Mouse (Mus musculus): ENCODE measurements at regions not wholly inside any gene's neighbourhood (a gene's known extent, or its start where the extent isn't known, plus 50 kb on each side); places are given as distances from the start of the nearest gene placed in this dataset.

DNA sequence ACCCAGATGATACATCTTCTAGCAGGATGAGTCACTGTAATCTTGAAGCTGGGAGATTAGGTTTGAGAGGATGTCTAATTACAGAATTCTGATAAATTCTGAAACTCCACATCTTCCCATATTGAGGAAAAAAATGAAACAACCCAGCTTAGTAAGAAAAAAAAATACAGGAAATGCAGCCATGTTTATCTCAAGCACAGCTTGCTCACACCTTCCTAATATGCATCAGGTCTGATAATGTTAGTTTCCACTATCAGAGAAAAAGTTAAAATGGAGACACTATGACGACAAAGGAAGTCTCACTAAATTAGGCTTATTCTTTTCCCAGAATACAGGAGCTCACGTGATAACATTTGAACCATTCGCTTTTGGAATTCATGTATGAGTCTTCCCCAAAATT, 111.4 kb upstream of the Thumpd2 start:
- no peaks in the 10 kb centered on the region for H3K27me3 ChIP-seq (ENCODE audit: control insufficient read depth, insufficient read depth, low read length)
- DNase-seq (ENCODE audit: low spot score) (no peak), ATAC-seq (replicated peaks; ENCODE audit: insufficient number of reproducible peaks, low FRiP score, low TSS enrichment, low read depth) (no peak)
- H3K9ac ChIP-seq (replicated peaks; ENCODE audit: low read length), result no peak overlapping the region
- H3K36me3 ChIP-seq (replicated peaks; ENCODE audit: control insufficient read depth, insufficient read depth, low read depth, low read length), result no peaks in the 10 kb centered on the region
- H3K27ac ChIP-seq (replicated peaks; ENCODE audit: low read depth, low read length), result no peak overlapping the region
- H3K4me2 ChIP-seq (ENCODE audit: low read depth, low read length), result no peak overlapping the region
- no peak overlapping the region for H3K4me3 ChIP-seq (ENCODE audit: low read depth, low read length)
- no peaks in the 10 kb centered on the region for H3K4me1 ChIP-seq (ENCODE audit: control insufficient read depth, insufficient read depth, low read length)
- 89% methylated on average over 3 of the region's 3 CpGs for WGBS
- H3K9me3 ChIP-seq (replicated peaks; ENCODE audit: control insufficient read depth, low read length), result no peaks in the 10 kb centered on the region

DNA sequence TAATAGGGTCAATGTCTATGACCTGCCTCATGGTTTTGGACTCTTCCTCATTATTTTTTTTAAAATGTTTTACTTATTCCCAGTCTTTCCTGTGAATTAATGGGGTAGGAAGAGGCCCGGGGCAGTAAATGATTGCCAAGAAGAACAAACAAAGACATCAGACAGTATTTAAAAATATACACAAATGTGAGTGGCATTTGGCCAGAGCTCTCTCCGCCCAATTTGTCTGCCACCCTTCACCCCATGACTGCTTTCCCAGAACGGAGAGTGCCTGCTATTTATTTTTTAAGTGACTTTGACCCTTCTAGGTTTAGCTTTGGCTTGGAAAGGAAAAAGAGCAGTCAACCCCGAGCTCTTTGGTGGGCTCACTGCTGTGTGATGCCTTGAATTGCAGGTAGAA, 111.0 kb upstream of the Thumpd2 start:
- Histone ChIP-seq H3K9ac (replicated peaks; ENCODE audit: low read length) (no peak overlapping the region), H3K9me3 (replicated peaks; ENCODE audit: control insufficient read depth, low read length) (no peaks in the 10 kb centered on the region), H3K27me3 (ENCODE audit: control insufficient read depth, insufficient read depth, low read length) (no peaks in the 10 kb centered on the region), H3K4me3 (ENCODE audit: low read depth, low read length) (no peak overlapping the region), H3K4me1 (ENCODE audit: control insufficient read depth, insufficient read depth, low read length) (no peaks in the 10 kb centered on the region), H3K27ac (replicated peaks; ENCODE audit: low read depth, low read length) (no peak overlapping the region), H3K36me3 (replicated peaks; ENCODE audit: control insufficient read depth, insufficient read depth, low read depth, low read length) (no peaks in the 10 kb centered on the region), H3K4me2 (ENCODE audit: low read depth, low read length) (no peak overlapping the region)
- DNase-seq (ENCODE audit: low spot score) (no peak), ATAC-seq (replicated peaks; ENCODE audit: insufficient number of reproducible peaks, low FRiP score, low TSS enrichment, low read depth) (no peak)
- WGBS, result 61% methylated on average over 4 of the region's 4 CpGs

DNA sequence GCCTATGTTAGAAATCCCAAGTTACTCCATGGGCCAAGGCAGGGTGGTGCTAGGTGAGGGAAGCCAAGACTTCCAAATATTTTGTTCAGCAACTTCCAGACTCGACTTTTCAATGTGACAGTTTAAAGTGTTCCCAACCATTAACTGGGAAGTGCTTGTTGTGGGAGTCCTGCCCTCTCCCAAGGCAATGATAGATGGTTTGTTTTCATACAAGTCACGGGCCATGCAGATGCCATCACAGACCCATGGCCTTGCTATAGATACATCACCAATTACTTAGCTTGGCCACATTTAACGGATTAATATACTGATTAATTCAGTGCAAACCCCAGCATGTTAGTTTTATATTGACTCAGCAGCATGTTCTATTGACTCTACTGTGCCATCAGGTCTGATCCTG, 108.1 kb upstream of the Thumpd2 start:
- Histone ChIP-seq H3K27ac (replicated peaks; ENCODE audit: low read depth, low read length) (no peak overlapping the region), H3K36me3 (replicated peaks; ENCODE audit: control insufficient read depth, insufficient read depth, low read depth, low read length) (no peaks in the 10 kb centered on the region), H3K27me3 (ENCODE audit: control insufficient read depth, insufficient read depth, low read length) (no peaks in the 10 kb centered on the region), H3K4me2 (ENCODE audit: low read depth, low read length) (no peak overlapping the region), H3K4me1 (ENCODE audit: control insufficient read depth, insufficient read depth, low read length) (no peaks in the 10 kb centered on the region), H3K4me3 (ENCODE audit: low read depth, low read length) (no peak overlapping the region), H3K9ac (replicated peaks; ENCODE audit: low read length) (no peak overlapping the region), H3K9me3 (replicated peaks; ENCODE audit: control insufficient read depth, low read length) (no peaks in the 10 kb centered on the region)
- ATAC-seq (replicated peaks; ENCODE audit: insufficient number of reproducible peaks, low FRiP score, low TSS enrichment, low read depth), result no peak
- DNase-seq (ENCODE audit: low spot score), result no peak
- 81% methylated on average over 3 of the region's 3 CpGs for WGBS

DNA sequence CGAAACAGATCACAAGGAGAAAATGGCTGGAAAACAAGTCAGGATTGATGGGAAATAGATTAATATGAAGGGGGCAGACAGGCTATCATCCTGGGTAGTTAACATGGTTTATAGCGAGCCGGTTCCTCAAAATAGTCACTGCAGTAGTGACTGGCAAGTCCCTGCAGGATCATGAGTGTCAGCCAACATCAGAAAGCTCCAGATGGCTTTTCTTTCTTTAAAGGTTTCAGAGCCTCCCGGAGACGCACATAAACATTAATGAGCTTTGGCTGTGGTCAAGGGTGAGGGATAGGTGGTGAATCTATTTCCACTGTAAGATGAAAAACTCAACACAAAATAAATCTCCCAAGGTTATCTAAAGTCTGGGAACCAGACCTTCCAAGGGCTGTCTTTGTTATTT, 104.2 kb upstream of the Thumpd2 start:
- H3K4me3 ChIP-seq (ENCODE audit: low read depth, low read length), result no peak overlapping the region
- H3K27ac ChIP-seq (replicated peaks; ENCODE audit: low read depth, low read length), result no peak overlapping the region
- no peaks in the 10 kb centered on the region for H3K9me3 ChIP-seq (replicated peaks; ENCODE audit: control insufficient read depth, low read length)
- H3K4me2 ChIP-seq (ENCODE audit: low read depth, low read length), result no peak overlapping the region
- no peaks in the 10 kb centered on the region for H3K4me1 ChIP-seq (ENCODE audit: control insufficient read depth, insufficient read depth, low read length)
- no peak overlapping the region for H3K9ac ChIP-seq (replicated peaks; ENCODE audit: low read length)
- no peaks in the 10 kb centered on the region for H3K36me3 ChIP-seq (replicated peaks; ENCODE audit: control insufficient read depth, insufficient read depth, low read depth, low read length)
- ATAC-seq (replicated peaks; ENCODE audit: insufficient number of reproducible peaks, low FRiP score, low TSS enrichment, low read depth), result no peak
- no peak for DNase-seq (ENCODE audit: low spot score)
- no peaks in the 10 kb centered on the region for H3K27me3 ChIP-seq (ENCODE audit: control insufficient read depth, insufficient read depth, low read length)
- 92% methylated on average over 5 of the region's 5 CpGs for WGBS

DNA sequence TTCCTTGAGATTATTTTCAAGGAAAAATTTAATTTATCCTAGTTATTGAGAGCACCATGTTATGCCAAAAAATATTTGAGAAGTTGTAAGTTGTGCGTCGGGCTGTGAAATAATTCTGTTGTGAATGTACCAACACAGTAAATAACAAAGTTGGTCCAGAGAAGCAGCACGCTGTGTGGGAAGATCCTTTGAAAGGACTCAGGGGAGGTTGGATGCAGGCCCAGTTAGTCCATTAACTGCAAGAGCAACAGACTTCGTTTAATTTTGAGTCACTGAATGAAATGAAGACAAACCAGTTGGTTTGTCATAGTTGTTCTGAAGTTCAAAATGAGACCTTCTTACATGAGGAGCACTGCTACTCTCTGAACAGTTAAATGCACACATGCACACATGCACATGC, 85.8 kb upstream of the Thumpd2 start:
- ATAC-seq (replicated peaks; ENCODE audit: insufficient number of reproducible peaks, low FRiP score, low TSS enrichment, low read depth) (no peak), DNase-seq (ENCODE audit: low spot score) (no peak)
- Histone ChIP-seq H3K9me3 (replicated peaks; ENCODE audit: control insufficient read depth, low read length) (no peaks in the 10 kb centered on the region), H3K9ac (replicated peaks; ENCODE audit: low read length) (no peak overlapping the region), H3K4me2 (ENCODE audit: low read depth, low read length) (no peak overlapping the region), H3K36me3 (replicated peaks; ENCODE audit: control insufficient read depth, insufficient read depth, low read depth, low read length) (no peaks in the 10 kb centered on the region), H3K4me3 (ENCODE audit: low read depth, low read length) (no peak overlapping the region), H3K4me1 (ENCODE audit: control insufficient read depth, insufficient read depth, low read length) (no peaks in the 10 kb centered on the region), H3K27ac (replicated peaks; ENCODE audit: low read depth, low read length) (no peak overlapping the region), H3K27me3 (ENCODE audit: control insufficient read depth, insufficient read depth, low read length) (no peaks in the 10 kb centered on the region)
- 91% methylated on average over 4 of the region's 4 CpGs for WGBS

DNA sequence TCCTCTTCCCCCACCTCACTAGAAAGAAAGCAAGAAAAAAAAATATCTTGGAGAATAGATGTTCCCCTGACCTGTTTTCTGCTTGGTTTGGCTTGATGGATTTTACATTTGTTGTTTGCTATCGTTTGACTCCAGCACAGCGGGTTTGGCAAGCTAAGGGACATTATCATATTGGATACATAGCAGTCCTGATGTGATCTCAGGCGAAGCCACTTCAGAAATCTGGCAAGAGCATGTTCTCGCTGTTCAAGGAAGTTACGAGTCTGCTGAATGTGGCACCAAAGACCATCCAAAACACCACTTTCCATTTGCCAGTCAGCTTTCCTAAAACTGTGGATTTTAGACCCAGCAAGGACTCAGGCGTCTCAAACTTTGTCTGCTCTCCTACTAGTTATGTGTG, 69.8 kb upstream of the Thumpd2 start:
- H3K4me3 ChIP-seq (ENCODE audit: low read depth, low read length), result no peak overlapping the region
- H3K27ac ChIP-seq (replicated peaks; ENCODE audit: low read depth, low read length), result no peak overlapping the region
- H3K4me1 ChIP-seq (ENCODE audit: control insufficient read depth, insufficient read depth, low read length), result no peaks in the 10 kb centered on the region
- H3K27me3 ChIP-seq (ENCODE audit: control insufficient read depth, insufficient read depth, low read length), result no peaks in the 10 kb centered on the region
- WGBS, result 85% methylated on average over 6 of the region's 6 CpGs
- no peak overlapping the region for H3K9ac ChIP-seq (replicated peaks; ENCODE audit: low read length)
- no peak for ATAC-seq (replicated peaks; ENCODE audit: insufficient number of reproducible peaks, low FRiP score, low TSS enrichment, low read depth)
- no peak for DNase-seq (ENCODE audit: low spot score)
- H3K36me3 ChIP-seq (replicated peaks; ENCODE audit: control insufficient read depth, insufficient read depth, low read depth, low read length), result no peaks in the 10 kb centered on the region
- H3K9me3 ChIP-seq (replicated peaks; ENCODE audit: control insufficient read depth, low read length), result no peaks in the 10 kb centered on the region
- H3K4me2 ChIP-seq (ENCODE audit: low read depth, low read length), result no peak overlapping the region

DNA sequence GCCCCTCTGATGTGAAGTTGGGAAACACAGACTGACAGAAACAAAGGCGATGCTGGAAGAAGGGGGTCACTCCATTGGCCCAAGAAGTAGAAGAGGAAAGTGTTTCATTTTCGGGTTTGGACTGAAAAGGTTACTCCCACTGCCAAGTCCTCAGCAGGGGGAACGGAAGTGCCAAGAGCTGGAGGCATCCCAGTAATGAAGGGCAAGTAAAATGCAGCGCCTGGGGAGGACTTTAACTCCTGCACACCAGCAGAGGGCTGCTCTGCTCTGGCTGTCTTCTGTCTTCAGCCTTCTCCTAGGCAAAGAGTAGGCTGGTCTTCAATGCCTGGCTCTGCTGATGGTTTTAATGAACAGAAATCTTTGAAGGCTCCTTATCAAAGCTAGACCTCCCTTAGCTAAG, 68.3 kb upstream of the Thumpd2 start:
- Histone ChIP-seq H3K4me3 (ENCODE audit: low read depth, low read length) (no peak overlapping the region), H3K9ac (replicated peaks; ENCODE audit: low read length) (no peak overlapping the region), H3K27ac (replicated peaks; ENCODE audit: low read depth, low read length) (no peak overlapping the region), H3K27me3 (ENCODE audit: control insufficient read depth, insufficient read depth, low read length) (no peaks in the 10 kb centered on the region), H3K4me2 (ENCODE audit: low read depth, low read length) (no peak overlapping the region), H3K9me3 (replicated peaks; ENCODE audit: control insufficient read depth, low read length) (no peaks in the 10 kb centered on the region), H3K36me3 (replicated peaks; ENCODE audit: control insufficient read depth, insufficient read depth, low read depth, low read length) (no peaks in the 10 kb centered on the region), H3K4me1 (ENCODE audit: control insufficient read depth, insufficient read depth, low read length) (no peaks in the 10 kb centered on the region)
- DNase-seq (ENCODE audit: low spot score) (no peak), ATAC-seq (replicated peaks; ENCODE audit: insufficient number of reproducible peaks, low FRiP score, low TSS enrichment, low read depth) (no peak)
- 59% methylated on average over 4 of the region's 4 CpGs for WGBS

Data from embryonic facial prominence, embryonic 11.5 days (tissue).